Mouse (Mus musculus) G1E (cell line): ENCODE results near the gene Ahnak2.

Source experiments
- CTCF ChIP-seq: IDR thresholded peaks from 2 replicates; pipeline ENCODE4 v1.5.1; 2012; ENCODE audit warnings: low read depth, low read length, inconsistent platforms, mixed read lengths
- GATA1 ChIP-seq: IDR thresholded peaks from 2 replicates; pipeline ENCODE4 v1.6.1; 2012; ENCODE audit warnings: borderline replicate concordance, low read length, inconsistent platforms, mixed read lengths
- GATA2 ChIP-seq: IDR thresholded peaks from 2 replicates; pipeline ENCODE4 v1.6.1; 2012; ENCODE audit warnings: low read depth, low read length, inconsistent platforms, borderline replicate concordance
- POLR2AphosphoS5 ChIP-seq: IDR thresholded peaks from 2 replicates; pipeline ENCODE4 v1.6.1; 2012; ENCODE audit warnings: low read depth, low read length, inconsistent platforms; ENCODE audit not compliant: insufficient replicate concordance
- TAL1 ChIP-seq: conservative IDR thresholded peaks from 2 replicates; pipeline ENCODE4 v1.6.1; 2012; ENCODE audit warnings: low read depth, low read length, inconsistent platforms, mixed read lengths

GRCm38 (mm10) chr12:112768166-112768565 lies 34.3 kb downstream of the Ahnak2 start:
- TF ChIP-seq CTCF, result no peak
- no peak for TF ChIP-seq GATA2
- TF ChIP-seq TAL1, result no peak
- TF ChIP-seq GATA1, result no peak
- no peak for TF ChIP-seq POLR2AphosphoS5
